In genomic region chr1:51512326-51512725, GRCm38 (mm10) we compare ENCODE assay signal across 18 mouse cellular contexts. TPM values are rescaled to one million over a fixed set of nuclear protein-coding genes. Genes with fewer than 3 reads are reported as not detected.
DNase-seq lines count a peak whose midpoint lies in the region; ATAC-seq and TF ChIP-seq lines count a peak whose summit lies in the region.
"Had no signal": no experiment of that assay in that cellular context is flagged by ENCODE, and none has a peak within 500 bp of the region (broad histone marks: within the 10 kb centered on the region; RNA-seq: fewer than 3 reads in every experiment).

No protein-coding gene starts in this region.

- H3K9ac ChIP-seq in liver, adult 2 months (ENCODE audit: low read depth, low read length), result no peak overlapping the region
- no peak overlapping the region for H3K9ac ChIP-seq in liver, embryonic 11.5 days (ENCODE audit: low read depth, low read length)
- H3K9ac ChIP-seq: embryonic facial prominence, embryonic 12.5 days; forebrain, embryonic 15.5 days; heart, embryonic 13.5 days had no signal

- WGBS in liver, adult 2 months, result 32% methylated on average over 2 of the region's 2 CpGs
- WGBS in liver, embryonic 11.5 days, result 85% methylated on average over 2 of the region's 2 CpGs

- ATAC-seq in liver, embryonic 11.5 days (replicated peaks; ENCODE audit: low FRiP score), result no peak
- ATAC-seq: activated CD4-positive, CD25-positive, alpha-beta regulatory T cell, adult 4 months; hindbrain, embryonic 16.5 days; Patski had no signal

- no peaks in the 10 kb centered on the region for H3K79me2 ChIP-seq in liver, adult 2 months (ENCODE audit: control insufficient read depth, insufficient read depth, low read length)

- no peaks in the 10 kb centered on the region for H3K36me3 ChIP-seq in liver, adult 2 months (ENCODE audit: control insufficient read depth, insufficient read depth, low read length)
- no peaks in the 10 kb centered on the region for H3K36me3 ChIP-seq in liver, embryonic 11.5 days (ENCODE audit: control insufficient read depth, insufficient read depth, low read length)
- H3K36me3 ChIP-seq: embryonic facial prominence, embryonic 12.5 days; forebrain, embryonic 15.5 days; heart, embryonic 13.5 days had no signal

- DNase-seq in adrenal gland, postnatal 10 days, result peak; percentile 40
- no peak for DNase-seq in adrenal gland, adult 8-10 months
- DNase-seq in liver, adult 2 months (ENCODE audit: extremely low read depth, low read depth, low spot score), result peak; percentile 94
- DNase-seq in liver, embryonic 11.5 days (ENCODE audit: low spot score), result no peak
- peak; percentile 43 to 50 for DNase-seq in adrenal gland, postnatal 36 days
- no peak for DNase-seq in urinary bladder, adult 2 months (ENCODE audit: low spot score)
- DNase-seq: cerebellum, adult 2 months; cerebellum, postnatal 25 days; gastrocnemius, postnatal 36 days; heart, adult 11 months; heart, postnatal 36 days had no signal

- H3K9me3 ChIP-seq in liver, embryonic 11.5 days (ENCODE audit: control insufficient read depth, low read length), result no peaks in the 10 kb centered on the region
- H3K9me3 ChIP-seq: embryonic facial prominence, embryonic 12.5 days; forebrain, embryonic 15.5 days; heart, embryonic 13.5 days had no signal

- H3K27ac ChIP-seq in liver, adult 2 months (replicated peaks; ENCODE audit: insufficient read depth, low read depth, low read length), result peak overlapping the region; percentile 13
- H3K27ac ChIP-seq in liver, embryonic 11.5 days (ENCODE audit: low read depth, low read length), result no peak overlapping the region
- H3K27ac ChIP-seq: embryonic facial prominence, embryonic 12.5 days; forebrain, embryonic 15.5 days; heart, embryonic 13.5 days had no signal

- H3K4me2 ChIP-seq in liver, embryonic 11.5 days, result no peak overlapping the region
- H3K4me2 ChIP-seq: embryonic facial prominence, embryonic 12.5 days; forebrain, embryonic 15.5 days; heart, embryonic 13.5 days had no signal

- no peak overlapping the region for H3K4me3 ChIP-seq in liver, adult 2 months (ENCODE audit: insufficient read depth, low read depth, low read length)
- H3K4me3 ChIP-seq in liver, embryonic 11.5 days (ENCODE audit: low read depth, low read length), result no peak overlapping the region
- H3K4me3 ChIP-seq: embryonic facial prominence, embryonic 12.5 days; forebrain, embryonic 15.5 days; heart, embryonic 13.5 days had no signal

- TF ChIP-seq CTCF in liver, adult 2 months (IDR thresholded peaks at IDR 0.05; ENCODE audit: low read depth, low read length), result no peak

- H3K4me1 ChIP-seq in liver, adult 2 months (ENCODE audit: control insufficient read depth, insufficient read depth, low read length), result peaks cover 20% of the 10 kb centered on the region
- 0 out of 2 replicates have a peak, but pooled peaks cover 2% of the 10 kb centered on the region for H3K4me1 ChIP-seq in liver, embryonic 11.5 days (replicated peaks; ENCODE audit: control insufficient read depth, insufficient read depth, low read length)
- H3K4me1 ChIP-seq: embryonic facial prominence, embryonic 12.5 days; forebrain, embryonic 15.5 days had no signal

- TF ChIP-seq POLR2A in liver, adult 2 months (IDR thresholded peaks at IDR 0.05; ENCODE audit: extremely low read depth, insufficient read depth, low read length), result no peak

- no peaks in the 10 kb centered on the region for H3K27me3 ChIP-seq in liver, adult 2 months (ENCODE audit: control insufficient read depth, insufficient read depth, low read length)
- no peaks in the 10 kb centered on the region for H3K27me3 ChIP-seq in liver, embryonic 11.5 days (replicated peaks; ENCODE audit: control insufficient read depth, insufficient read depth, low read length)
- H3K27me3 ChIP-seq: CH12.LX; embryonic facial prominence, embryonic 12.5 days; forebrain, embryonic 15.5 days; heart, embryonic 13.5 days; Patski had no signal

RNA-seq across cellular contexts. Expression of gene Nabp1, which starts 34.1 kb away (rescaled TPM):
- total RNA-seq in adrenal gland, postnatal 10 days (2021), result 10 to 100 TPM; 27.4 to 27.9 TPM
- 10 to 100 TPM; 18.5 to 45.8 (median 28.5) TPM for total RNA-seq in adrenal gland, adult 8-10 months (2022)
- total RNA-seq in liver, adult 2 months (2014; rRNA removed), result 17.1 and 25.5 TPM in 2 replicates
- polyA plus RNA-seq in liver, adult 2 months (2012; rRNA removed), result 5.0 and 5.7 TPM in 2 replicates
- polyA plus RNA-seq in liver, embryonic 11.5 days (2014; fragmentation: Nextera tagmentation; extraction: Ambion mirVana), result 7.6 and 10.1 TPM in 2 replicates
- total RNA-seq in adrenal gland, postnatal 36 days (2021), result 10 to 100 TPM; 32.4 to 33.9 TPM
- polyA plus RNA-seq in urinary bladder, adult 2 months (2012; rRNA removed), result 125 and 153 TPM in 2 replicates

Comparison
In these comparisons a context has a peak if more than half of its experiments do, and no peak if none do; other contexts are left out.
1. DNase-seq: peak in adrenal gland, postnatal 10 days (single experiment), liver, adult 2 months (single experiment) and adrenal gland, postnatal 36 days (2 of 2); none in adrenal gland, adult 8-10 months (single experiment), liver, embryonic 11.5 days (single experiment) and urinary bladder, adult 2 months (single experiment).